ENCODE assay signal across 7 mouse cellular contexts in the genomic region with DNA sequence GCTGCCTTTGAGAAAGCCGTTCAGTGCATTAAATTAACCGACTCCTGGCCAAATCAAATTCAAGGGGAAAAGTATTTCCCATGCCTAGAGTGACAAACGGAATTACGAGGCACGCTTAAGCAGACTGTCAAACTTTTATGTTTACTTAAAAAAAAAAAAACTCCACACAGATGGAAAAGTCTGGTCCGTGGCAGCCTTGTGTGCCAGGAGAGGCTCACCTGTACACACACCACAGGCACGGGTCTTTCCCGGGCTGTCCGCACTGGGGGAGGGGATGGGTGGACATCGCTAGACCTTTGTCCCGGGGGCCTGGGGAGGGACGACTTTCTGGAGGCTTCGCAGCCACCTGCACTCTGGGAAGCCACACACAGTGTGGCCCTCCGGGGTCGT. TPM values are rescaled to one million over a fixed set of nuclear protein-coding genes. Genes with fewer than 3 reads are reported as not detected.
DNase-seq lines count a peak whose midpoint lies in the region; TF ChIP-seq lines count a peak whose summit lies in the region.

No protein-coding gene starts in this region.

- no peak for TF ChIP-seq POLR2A in spleen, adult 2 months (IDR thresholded peaks at IDR 0.05; ENCODE audit: low read depth, low read length)
- TF ChIP-seq POLR2A in olfactory bulb, adult 2 months (IDR thresholded peaks at IDR 0.05; ENCODE audit: insufficient read depth, low read depth, low read length) = no peak

- peaks cover 6% of the 10 kb centered on the region for H3K4me1 ChIP-seq in spleen, adult 2 months (ENCODE audit: control insufficient read depth, insufficient read depth, insufficient read length)
- peaks cover 55% of the 10 kb centered on the region for H3K4me1 ChIP-seq in erythroblast, embryonic 14.5 days (ENCODE audit: control insufficient read depth)
- peaks cover 29% of the 10 kb centered on the region for H3K4me1 ChIP-seq in limb, embryonic 10.5 days
- peaks cover 14% of the 10 kb centered on the region for H3K4me1 ChIP-seq in olfactory bulb, adult 2 months (ENCODE audit: control insufficient read depth, insufficient read depth, low read length)

- H3K36me3 ChIP-seq in spleen, adult 2 months (ENCODE audit: control insufficient read depth, insufficient read depth, low read length) = no peaks in the 10 kb centered on the region
- H3K36me3 ChIP-seq in erythroblast, embryonic 14.5 days (ENCODE audit: control insufficient read depth) = peaks cover 35% of the 10 kb centered on the region
- peaks cover 15% of the 10 kb centered on the region for H3K36me3 ChIP-seq in limb, embryonic 10.5 days

- TF ChIP-seq CTCF in spleen, adult 2 months (IDR thresholded peaks at IDR 0.05; ENCODE audit: extremely low read depth, insufficient read depth, insufficient read length, insufficient replicate concordance) = no peak
- no peak for TF ChIP-seq CTCF in olfactory bulb, adult 2 months (IDR thresholded peaks at IDR 0.05; ENCODE audit: insufficient read depth, low read depth, low read length)

- DNase-seq in spleen, adult 2 months (ENCODE audit: low read depth in 1 of 2, low spot score in 2 of 2) = no peak
- DNase-seq in spleen, postnatal 4 days (ENCODE audit: low spot score in 2 of 2) = no peak
- DNase-seq in limb, embryonic 10.5 days (ENCODE audit: low spot score) = no peak
- DNase-seq in cerebellum, postnatal 14 days = no peak
- no peak for DNase-seq in urinary bladder, postnatal 4 days (ENCODE audit: low spot score in 2 of 2)

- WGBS in spleen, adult 2 months = 1% methylated on average over 15 of the region's 15 CpGs
- WGBS in limb, embryonic 10.5 days = under 1% methylated on average over 15 of the region's 15 CpGs
- under 1% methylated on average over 15 of the region's 15 CpGs for WGBS in olfactory bulb, adult 2 months

- no peaks in the 10 kb centered on the region for H3K27me3 ChIP-seq in spleen, adult 2 months (ENCODE audit: control insufficient read depth, insufficient read depth, low read length)
- peaks cover 13% of the 10 kb centered on the region for H3K27me3 ChIP-seq in erythroblast, embryonic 14.5 days (ENCODE audit: control insufficient read depth)
- H3K27me3 ChIP-seq in limb, embryonic 10.5 days (ENCODE audit: low read depth, poor library complexity, severe bottlenecking) = no peaks in the 10 kb centered on the region

- H3K9me3 ChIP-seq in erythroblast, embryonic 14.5 days (ENCODE audit: control insufficient read depth, low read length) = peaks cover 18% of the 10 kb centered on the region
- H3K9me3 ChIP-seq in limb, embryonic 10.5 days (replicated peaks) = no peaks in the 10 kb centered on the region

- H3K4me3 ChIP-seq in spleen, adult 2 months (ENCODE audit: extremely low read depth, insufficient read depth, insufficient read length) = peak overlapping the region; percentile 60
- peak overlapping the region; percentile 76 for H3K4me3 ChIP-seq in erythroblast, embryonic 14.5 days (replicated peaks)
- peak overlapping the region; percentile 94 for H3K4me3 ChIP-seq in limb, embryonic 10.5 days
- H3K4me3 ChIP-seq in olfactory bulb, adult 2 months (ENCODE audit: insufficient read depth, low read depth, low read length) = peak overlapping the region; percentile 97

- H3K27ac ChIP-seq in spleen, adult 2 months (ENCODE audit: insufficient read depth, low read length) = peak overlapping the region; percentile 83
- peak overlapping the region; percentile 100 for H3K27ac ChIP-seq in limb, embryonic 10.5 days
- H3K27ac ChIP-seq in olfactory bulb, adult 2 months (ENCODE audit: insufficient read depth, low read depth, low read length) = no peak overlapping the region

RNA-seq across cellular contexts. Expression of a gene that starts 0.6 kb away (rescaled TPM):
- 42.9 and 43.2 TPM in 2 replicates for polyA plus RNA-seq in spleen, adult 2 months (2012; rRNA removed)
- 88.3 and 88.4 TPM in 2 replicates for polyA plus RNA-seq in erythroblast, embryonic 14.5 days (2012)
- 11.6 and 14.0 TPM in 2 replicates for polyA plus RNA-seq in limb, embryonic 10.5 days (2016; fragmentation: Nextera tagmentation; extraction: Ambion mirVana)
- not detected in 2 replicates for polyA plus RNA-seq in olfactory bulb, adult 2 months (2012; ENCODE audit: insufficient read depth, insufficient read length, low replicate concordance, missing spikeins)

RNA-seq across cellular contexts. Expression of a gene that starts 31.2 kb away (rescaled TPM):
- 1.1 and 2.6 TPM in 2 replicates for polyA plus RNA-seq in spleen, adult 2 months (2012; rRNA removed)
- polyA plus RNA-seq in erythroblast, embryonic 14.5 days (2012) = not detected in 2 replicates
- 8.2 and 8.6 TPM in 2 replicates for polyA plus RNA-seq in limb, embryonic 10.5 days (2016; fragmentation: Nextera tagmentation; extraction: Ambion mirVana)
- polyA plus RNA-seq in olfactory bulb, adult 2 months (2012; ENCODE audit: insufficient read depth, insufficient read length, low replicate concordance, missing spikeins) = not detected in 2 replicates

RNA-seq across cellular contexts. Expression of a gene that starts 57.9 kb away (rescaled TPM):
- 0.02 TPM in 1 of 2 replicates, not detected in the other for polyA plus RNA-seq in spleen, adult 2 months (2012; rRNA removed)
- not detected in 2 replicates for polyA plus RNA-seq in erythroblast, embryonic 14.5 days (2012)
- 0.03 and 0.04 TPM in 2 replicates for polyA plus RNA-seq in limb, embryonic 10.5 days (2016; fragmentation: Nextera tagmentation; extraction: Ambion mirVana)
- not detected in 2 replicates for polyA plus RNA-seq in olfactory bulb, adult 2 months (2012; ENCODE audit: insufficient read depth, insufficient read length, low replicate concordance, missing spikeins)

Comparison
In these comparisons a context has a peak if more than half of its experiments do, and no peak if none do; other contexts are left out.
1. RNA of a gene that starts 0.6 kb away (polyA plus RNA-seq): 88.3 to 88.4 TPM in erythroblast, embryonic 14.5 days, 42.9 to 43.2 TPM in spleen, adult 2 months and 11.6 to 14.0 TPM in limb, embryonic 10.5 days; not detected in olfactory bulb, adult 2 months; every median in the first group is over 10 times any median in the second.
2. Peak in every context shown above with its lines, with median percentiles within 50 percentile points of each other: H3K4me3 ChIP-seq.